Mouse (Mus musculus) liver, embryonic 16.5 days (tissue): ENCODE measurements around the gene F12. TPM values are rescaled to one million over a fixed set of nuclear protein-coding genes. Genes with fewer than 3 reads are reported as not detected.

Experiments used
- ATAC-seq: fragments of 200-750 bp; cut with Nextera tagmentation; 2 replicates; pipeline ENCODE4 v1.8.0; 2017; ENCODE audit warnings: low read depth, mild to moderate bottlenecking, moderate number of reproducible peaks, moderate library complexity
- H3K27ac ChIP-seq: fragments of 300-500 bp; sonication (generic); 2 replicates; pipeline ENCODE4 v1.5.1; 2014; ENCODE audit warnings: mild to moderate bottlenecking, low read length
- H3K27me3 ChIP-seq: fragments of 300-500 bp; sonication (generic); 2 replicates; pipeline ENCODE4 v1.6.1; 2014; ENCODE audit warnings: low read depth, low read length, mixed read lengths; ENCODE audit not compliant: control insufficient read depth, insufficient read depth
- H3K36me3 ChIP-seq: fragments of 300-500 bp; sonication (generic); 2 replicates; pipeline ENCODE4 v1.6.1; 2014; ENCODE audit warnings: mild to moderate bottlenecking; ENCODE audit not compliant: control insufficient read depth, insufficient read depth
- H3K4me1 ChIP-seq: fragments of 300-500 bp; sonication (generic); 2 replicates; pipeline ENCODE4 v1.6.1; 2014; ENCODE audit warnings: low read depth, low read length, mixed read lengths; ENCODE audit not compliant: control insufficient read depth
- H3K4me2 ChIP-seq: fragments of 300-500 bp; sonication (generic); 2 replicates; pipeline ENCODE4 v1.6.1; 2014; ENCODE audit warnings: low read depth, low read length, mixed read lengths
- H3K4me3 ChIP-seq: fragments of 300-500 bp; sonication (generic); 2 replicates; pipeline ENCODE4 v1.5.1; 2014; ENCODE audit warnings: low read depth, mild to moderate bottlenecking, low read length
- H3K9ac ChIP-seq: fragments of 300-500 bp; sonication (generic); 2 replicates; pipeline ENCODE4 v1.6.1; 2014; ENCODE audit warnings: low read depth, low read length
- H3K9me3 ChIP-seq: fragments of 300-500 bp; sonication (generic); replicated peaks from 2 replicates; pipeline ENCODE4 v1.6.1; 2016; ENCODE audit warnings: low read length; ENCODE audit not compliant: control insufficient read depth
- WGBS: fragments of 180-500 bp; shearing (Covaris S2); extraction: QIAGEN DNeasy Blood & Tissue Kit; methylation state at CpG from one replicate; pipeline ENCODE4 v1.1.7; 2014; ENCODE audit not compliant: insufficient replicate concordance; 5-methylcytosine and 5-hydroxymethylcytosine counted together
- polyA plus RNA-seq: library from polyadenylated mRNA; unstranded; fragments of >200 nt; fragmentation: Nextera tagmentation; extraction: Ambion mirVana; gene quantifications from 2 replicates; pipeline ENCODE4 v1.2.1, GENCODE M21; 2015

The F12 gene
- polyA plus RNA-seq, 1 experiment from 2014 or later = 184 TPM

DNA sequence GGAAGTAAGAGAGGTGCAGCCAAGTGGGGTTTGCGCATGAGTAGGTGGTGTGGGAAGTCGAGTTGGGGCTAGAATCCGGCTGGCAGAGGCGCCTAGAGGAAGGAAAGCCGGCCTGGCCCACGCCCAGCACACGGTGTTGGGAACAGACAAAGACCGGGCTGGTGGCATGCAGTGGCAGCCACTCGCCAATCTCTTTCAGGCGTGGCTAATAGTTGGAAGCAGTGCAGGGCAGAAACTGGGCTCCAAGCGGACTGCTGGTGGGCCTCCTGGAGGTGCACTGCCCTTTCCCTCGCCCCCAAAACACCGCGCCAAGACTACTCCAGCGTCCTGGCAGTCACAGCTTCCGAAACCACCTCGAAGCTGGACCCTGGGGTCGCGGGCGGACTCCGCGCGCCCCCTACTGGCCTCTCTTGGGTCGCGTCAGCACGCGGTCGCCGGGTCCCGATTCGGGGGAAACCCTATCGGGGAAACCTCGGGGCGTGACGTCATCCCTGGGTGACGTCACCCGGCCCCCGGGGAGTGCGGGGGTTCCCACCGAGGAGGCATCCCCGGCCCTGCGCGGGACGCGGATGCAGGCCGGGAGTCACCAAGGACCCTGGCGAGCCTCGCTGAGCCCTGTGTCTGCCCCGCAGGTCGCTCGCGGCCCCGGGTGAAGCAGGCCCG, 44.7 kb upstream of the F12 start:
- H3K27ac ChIP-seq = no peak overlapping the region
- 1% methylated on average over 54 of the region's 54 CpGs for WGBS

DNA sequence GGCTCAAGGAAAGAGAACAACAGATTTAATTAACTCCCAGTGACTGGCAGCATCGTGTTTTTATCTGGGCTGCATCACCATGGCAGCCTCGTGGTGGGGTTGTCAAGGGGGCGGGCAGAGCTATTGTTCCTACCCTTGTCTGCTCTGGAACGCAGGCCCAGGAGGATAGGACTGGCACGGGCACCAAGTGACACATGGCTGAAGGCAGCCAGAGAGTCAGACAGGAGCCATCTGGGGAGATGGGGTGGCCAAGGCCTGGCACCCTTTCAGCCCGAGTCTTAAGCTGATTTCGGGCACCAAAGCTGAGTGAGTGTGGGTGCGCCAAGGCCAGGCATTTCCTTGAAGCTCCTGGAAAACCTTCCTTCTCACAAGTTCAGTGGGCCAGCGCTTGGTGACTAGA, 43.8 kb upstream of the F12 start:
- 62% methylated on average over 9 of the region's 9 CpGs for WGBS
- no peak for ATAC-seq
- Histone ChIP-seq H3K27ac (no peak overlapping the region), H3K9ac (no peak overlapping the region), H3K36me3 (no peaks in the 10 kb centered on the region), H3K4me3 (no peak overlapping the region), H3K9me3 (no peaks in the 10 kb centered on the region), H3K27me3 (peaks cover 76% of the 10 kb centered on the region), H3K4me1 (peaks cover 16% of the 10 kb centered on the region), H3K4me2 (no peak overlapping the region)

More for the DNA sequence above, 44.7 kb upstream of the F12 start:
- peak; percentile 59 for ATAC-seq
- Histone ChIP-seq H3K27me3 (peaks cover 72% of the 10 kb centered on the region), H3K4me3 (peak overlapping the region; percentile 62), H3K9ac (peak overlapping the region; percentile 38; the same call in 1 of the 2 replicates), H3K36me3 (no peaks in the 10 kb centered on the region), H3K4me2 (peak overlapping the region; percentile 85), H3K4me1 (peaks cover 16% of the 10 kb centered on the region), H3K9me3 (no peaks in the 10 kb centered on the region)

DNA sequence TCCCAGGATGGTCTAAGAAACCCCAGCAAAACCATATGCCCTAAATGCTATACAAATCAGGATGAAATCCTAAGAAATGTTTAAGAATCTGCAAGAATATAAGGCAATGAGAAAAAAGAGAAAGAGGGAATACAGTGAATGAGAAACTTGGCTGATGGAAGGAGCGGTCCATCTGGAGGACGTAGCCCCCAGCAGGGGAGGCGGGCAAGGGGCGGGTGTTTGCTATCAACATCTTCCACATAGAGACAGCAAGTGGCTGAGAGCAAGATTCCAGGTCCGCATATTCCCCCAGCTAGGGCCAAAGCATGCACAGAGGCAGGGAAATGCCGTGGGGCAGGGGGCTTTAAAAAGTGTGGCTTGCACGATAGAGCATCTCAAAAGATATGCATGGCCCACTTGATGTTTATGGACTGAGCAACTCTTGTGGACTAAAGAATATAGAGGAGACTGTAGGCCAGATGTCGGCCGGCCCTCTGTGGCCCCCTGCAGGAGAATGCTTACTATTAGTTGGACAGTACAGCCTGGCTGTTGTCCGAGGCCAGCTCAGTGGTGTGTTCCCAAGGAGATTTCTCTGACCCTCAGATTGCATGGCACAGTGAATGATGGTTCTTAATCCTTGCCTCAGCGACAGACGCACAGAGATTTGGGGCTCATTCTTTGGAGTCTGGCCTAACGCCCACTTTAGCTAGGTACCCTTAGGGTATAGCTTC, 42.4 kb upstream of the F12 start:
- Histone ChIP-seq H3K36me3 (no peaks in the 10 kb centered on the region), H3K27me3 (peaks cover 78% of the 10 kb centered on the region), H3K4me2 (no peak overlapping the region), H3K4me3 (no peak overlapping the region), H3K9ac (no peak overlapping the region), H3K9me3 (no peaks in the 10 kb centered on the region), H3K27ac (no peak overlapping the region), H3K4me1 (peaks cover 27% of the 10 kb centered on the region)
- ATAC-seq = no peak
- WGBS = 42% methylated on average over 13 of the region's 13 CpGs

DNA sequence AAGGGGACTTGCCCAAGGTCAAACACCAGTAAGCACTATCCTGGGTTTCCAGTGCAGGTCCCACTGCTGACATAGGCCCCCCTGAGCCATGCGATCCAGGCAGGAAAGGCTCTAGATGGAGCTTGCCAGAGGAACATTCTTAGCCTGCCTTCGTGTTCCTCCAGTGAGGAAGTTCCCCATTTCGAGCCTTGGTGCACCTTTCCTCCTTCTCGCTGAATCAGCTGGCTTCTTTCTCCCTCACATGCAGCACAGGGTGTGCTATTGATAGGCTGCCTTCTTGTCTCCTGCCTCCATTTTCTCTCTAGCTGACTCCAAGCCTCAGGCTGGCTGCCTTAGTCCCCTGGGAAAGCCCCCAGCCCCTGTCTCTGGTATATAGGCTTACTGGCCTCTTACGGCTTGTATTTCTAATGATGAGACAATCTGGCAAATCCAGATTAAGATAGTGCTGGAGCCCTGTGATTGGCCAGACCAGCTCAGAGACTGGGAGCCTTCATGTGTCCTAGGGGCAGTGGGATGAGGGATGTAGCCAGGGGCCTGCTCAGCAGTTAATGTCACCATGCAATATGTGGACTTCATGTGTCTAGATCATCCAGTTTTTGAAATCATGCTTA, 39.3 kb upstream of the F12 start:
- WGBS = 30% methylated on average over 5 of the region's 5 CpGs
- ATAC-seq = no peak
- Histone ChIP-seq H3K9me3 (no peaks in the 10 kb centered on the region), H3K4me2 (no peak overlapping the region), H3K4me3 (no peak overlapping the region), H3K9ac (no peak overlapping the region), H3K36me3 (no peaks in the 10 kb centered on the region), H3K27me3 (peaks cover 57% of the 10 kb centered on the region), H3K4me1 (peaks cover 16% of the 10 kb centered on the region), H3K27ac (no peak overlapping the region)

DNA sequence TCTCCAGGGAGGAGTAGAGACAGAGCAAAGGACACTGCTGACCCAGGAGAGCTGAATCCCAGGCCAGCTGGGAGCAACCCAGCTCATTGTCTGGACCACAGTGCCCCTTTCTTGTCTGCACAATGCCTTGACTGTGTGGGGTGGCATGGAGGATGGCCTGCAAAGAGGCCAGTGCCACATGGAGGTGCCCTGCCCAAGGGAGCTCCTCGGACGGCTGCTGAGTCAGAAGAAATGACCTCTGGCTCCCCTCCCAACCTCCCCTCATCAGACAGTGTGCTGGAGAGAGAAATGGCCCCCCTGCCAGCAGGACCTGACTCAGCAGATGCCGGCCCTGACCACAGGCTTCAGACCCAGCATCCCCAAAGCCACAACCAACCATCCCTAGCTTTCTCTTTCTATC, 38.6 kb upstream of the F12 start:
- no peak overlapping the region for H3K4me2 ChIP-seq
- no peak overlapping the region for H3K9ac ChIP-seq

DNA sequence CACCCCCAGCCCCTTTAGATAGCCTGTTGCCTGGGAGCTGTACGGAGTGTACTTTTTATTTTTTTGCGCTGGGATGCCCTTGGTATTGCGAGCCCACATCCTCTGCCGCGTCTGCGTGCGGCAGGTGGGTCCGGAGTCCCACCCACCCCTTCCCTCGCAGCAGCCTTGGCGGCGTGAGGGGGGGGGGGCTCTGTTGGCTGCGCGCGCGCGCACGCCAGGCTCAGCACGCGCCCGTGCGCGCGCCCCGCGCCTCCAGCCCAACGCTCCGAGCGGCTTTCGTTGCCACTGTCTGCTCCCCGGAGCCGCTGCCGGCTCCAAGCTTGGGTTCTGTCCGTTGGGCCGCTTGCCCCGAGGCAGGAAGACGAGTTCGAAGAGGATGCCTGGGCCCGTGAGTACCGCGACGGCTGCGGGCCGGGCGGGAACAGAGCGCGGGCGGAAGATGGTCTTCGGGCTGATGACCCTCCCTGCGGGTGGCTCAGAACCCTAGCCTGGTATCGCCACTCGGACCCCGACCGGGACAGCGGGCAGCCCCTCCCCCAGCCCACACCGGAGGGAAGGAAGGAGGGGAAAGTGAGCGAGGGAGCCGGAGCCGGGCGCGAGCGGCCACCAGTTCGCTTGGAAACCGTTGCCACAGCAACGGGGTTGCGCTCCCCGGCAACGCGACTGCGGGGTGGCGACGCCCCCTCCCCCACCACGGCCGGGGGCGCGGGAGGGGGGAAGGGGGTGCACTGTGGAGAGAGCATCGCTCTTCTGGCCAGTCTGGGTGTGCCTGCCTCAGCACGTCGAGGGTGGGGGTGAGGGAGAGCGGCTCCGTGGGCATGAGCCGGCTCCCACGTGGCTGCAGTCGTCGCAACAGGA, 37.7 kb upstream of the F12 start, which contains the start of gene Prr7:
TSS of gene Prr7 (plus strand) at position 241 of the 858 bp plus-strand sequence.
- WGBS = under 1% methylated on average over 76 of the region's 84 CpGs
- peaks cover 41% of the 10 kb centered on the region for H3K27me3 ChIP-seq
- H3K9me3 ChIP-seq = no peaks in the 10 kb centered on the region
- H3K36me3 ChIP-seq = peaks cover 9% of the 10 kb centered on the region
- peak within 1 kb of the TSS; percentile 56 for H3K4me3 ChIP-seq
- H3K9ac ChIP-seq = peak within 1 kb of the TSS; percentile 32; the same call in 1 of the 2 replicates
- ATAC-seq = peak; percentile 37
- peaks cover 16% of the 10 kb centered on the region for H3K4me1 ChIP-seq
- H3K4me2 ChIP-seq = peak within 1 kb of the TSS; percentile 72
- no peak within 1 kb of the TSS for H3K27ac ChIP-seq

More for the DNA sequence above, 38.6 kb upstream of the F12 start:
- Histone ChIP-seq H3K4me1 (peaks cover 16% of the 10 kb centered on the region), H3K27me3 (peaks cover 49% of the 10 kb centered on the region), H3K36me3 (peaks cover under 1% of the 10 kb centered on the region; the same call in 1 of the 2 replicates), H3K27ac (no peak overlapping the region), H3K9me3 (no peaks in the 10 kb centered on the region), H3K4me3 (no peak overlapping the region)
- no peak for ATAC-seq
- WGBS = 0% methylated on average over 3 of the region's 3 CpGs

DNA sequence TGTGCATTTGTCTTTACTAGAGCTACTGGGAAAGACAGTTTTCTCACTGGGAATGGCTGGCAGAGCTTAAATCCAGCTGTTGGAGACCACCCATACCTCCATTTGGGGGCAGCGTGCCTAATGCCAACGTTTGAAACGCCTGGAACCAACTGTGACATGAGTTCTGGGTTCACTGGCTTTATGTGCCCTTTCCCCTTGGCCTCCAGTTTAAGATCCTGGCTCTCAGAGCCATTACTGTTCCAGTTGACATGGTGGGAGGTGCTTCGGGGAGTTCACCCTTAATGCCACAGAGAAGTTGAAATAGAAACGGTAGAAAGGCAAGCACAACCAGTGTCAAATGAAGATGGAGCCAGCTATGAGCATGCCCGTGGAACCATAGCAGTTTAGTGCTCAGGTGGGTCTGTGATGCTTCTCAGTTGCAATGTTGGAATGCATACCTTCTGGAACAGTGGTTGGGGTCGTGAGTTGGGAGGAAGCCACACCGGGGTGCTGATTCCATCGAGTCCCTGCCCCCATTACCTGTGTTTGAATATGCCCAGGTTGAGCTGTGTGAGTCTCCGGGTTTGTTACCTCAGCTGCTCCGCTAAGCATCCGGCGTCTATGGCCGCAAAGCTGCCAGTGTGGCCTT, 36.9 kb upstream of the F12 start:
- H3K27ac ChIP-seq = no peak overlapping the region
- peaks cover 16% of the 10 kb centered on the region for H3K4me1 ChIP-seq
- H3K4me3 ChIP-seq = peak overlapping the region; percentile 56
- peak overlapping the region; percentile 72 for H3K4me2 ChIP-seq
- peaks cover 14% of the 10 kb centered on the region for H3K36me3 ChIP-seq
- no peak overlapping the region for H3K9ac ChIP-seq
- no peaks in the 10 kb centered on the region for H3K9me3 ChIP-seq
- H3K27me3 ChIP-seq = peaks cover 36% of the 10 kb centered on the region
- 12% methylated on average over 14 of the region's 14 CpGs for whole genome bisulfite sequencing
- ATAC-seq = no peak

DNA sequence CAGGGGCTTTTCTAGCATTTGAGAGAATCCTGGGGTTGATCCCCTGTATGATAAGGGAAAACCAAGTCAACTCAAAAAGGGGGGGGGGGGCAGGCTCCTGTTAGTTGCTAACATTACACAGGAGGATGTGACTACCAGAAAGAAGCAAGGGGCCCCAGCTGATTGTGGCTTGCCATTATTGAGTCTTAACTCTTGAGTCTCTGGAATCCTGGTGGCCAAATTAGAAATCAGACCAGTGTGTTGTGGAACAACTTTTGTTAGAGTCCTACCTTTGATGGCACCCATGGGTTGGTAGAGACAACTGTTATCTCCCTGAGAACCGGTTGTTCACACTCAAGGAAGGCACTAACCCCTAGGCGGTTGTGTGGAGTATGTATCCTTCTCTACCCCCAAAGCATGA, 36.4 kb upstream of the F12 start:
- Histone ChIP-seq H3K4me2 (no peak overlapping the region), H3K27me3 (peaks cover 35% of the 10 kb centered on the region), H3K9me3 (no peaks in the 10 kb centered on the region), H3K27ac (no peak overlapping the region), H3K4me3 (no peak overlapping the region), H3K9ac (no peak overlapping the region), H3K36me3 (peaks cover 17% of the 10 kb centered on the region), H3K4me1 (peaks cover 16% of the 10 kb centered on the region)
- ATAC-seq = no peak
- 38% methylated on average over 2 of the region's 2 CpGs for WGBS
